Mouse (Mus musculus) lung, postnatal 36 days (tissue): ENCODE data around the gene Fam160b1.

Experiments
- DNase-seq: peaks from one replicate; pipeline ENCODE4 v3.0.0; 2022; ENCODE audit warnings: mixed read lengths

The Fam160b1 gene

DNA sequence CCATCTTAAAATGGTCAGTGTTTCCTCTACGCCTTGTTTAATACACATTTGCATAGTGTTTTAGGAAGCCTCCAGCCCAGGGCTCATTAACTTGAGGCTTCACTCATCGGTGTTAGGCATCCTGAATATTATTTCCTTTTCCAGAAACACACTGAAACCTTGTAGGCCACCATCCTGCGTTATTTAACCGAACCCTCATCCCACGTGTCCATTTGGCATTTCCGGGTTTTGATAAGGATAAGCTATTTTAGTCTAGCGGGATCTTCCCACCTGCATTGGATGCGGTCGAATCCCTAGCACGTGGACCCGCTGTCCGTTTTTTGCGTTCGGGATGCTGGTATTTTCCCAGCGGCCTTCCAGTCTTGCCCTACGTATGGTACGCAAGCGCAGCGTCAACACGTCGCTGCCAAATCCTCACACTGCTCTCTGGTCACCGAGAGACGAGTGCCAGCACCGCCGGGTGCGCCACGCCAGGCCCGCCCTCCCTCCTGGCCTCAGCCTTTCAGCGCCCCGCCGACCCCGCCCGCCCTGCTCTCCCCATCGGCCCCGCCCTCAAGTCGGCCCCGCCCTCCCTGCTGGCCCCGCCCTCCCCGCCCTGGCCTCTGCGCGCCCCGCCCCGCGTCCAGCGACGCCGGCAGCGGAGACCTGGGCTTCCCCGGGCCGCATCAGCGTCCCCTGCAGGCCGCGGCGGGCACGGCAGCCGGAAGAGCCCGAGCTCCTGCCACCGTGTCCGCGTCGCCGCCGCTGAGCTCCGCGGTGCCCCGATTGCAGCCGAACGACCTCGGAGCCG lies at the start of gene Fam160b1:
TSS of gene Fam160b1 (plus strand) at position 340 of the 790 bp plus-strand sequence.
- DNase-seq: peak; percentile 97

GRCm38 (mm10) chr19:57313226-57313625 lies 47.3 kb upstream of the Fam160b1 start:
- no peak for DNase-seq

DNA sequence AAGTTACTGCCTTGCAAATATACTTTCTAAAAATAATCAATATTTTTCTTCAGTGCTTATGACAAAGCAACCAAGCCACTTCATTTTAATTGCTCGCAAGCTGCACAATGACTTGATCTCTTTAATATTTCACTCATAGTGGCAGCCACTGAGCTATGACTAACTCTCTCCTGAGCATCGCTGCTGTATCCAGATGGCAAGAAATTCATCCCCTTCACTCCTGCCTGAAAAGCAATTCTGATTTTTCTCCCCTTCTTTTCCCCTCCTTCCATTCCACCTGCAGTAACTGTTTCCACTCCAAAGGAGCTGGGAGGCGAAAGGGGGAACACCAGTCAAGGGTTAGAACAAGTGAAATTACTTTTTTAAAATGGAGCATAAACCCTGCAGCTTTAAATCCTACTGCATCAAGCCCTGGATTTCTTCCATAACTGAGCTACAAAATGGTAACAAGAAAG lies 46.6 kb upstream of the Fam160b1 start:
- no peak for DNase-seq

DNA sequence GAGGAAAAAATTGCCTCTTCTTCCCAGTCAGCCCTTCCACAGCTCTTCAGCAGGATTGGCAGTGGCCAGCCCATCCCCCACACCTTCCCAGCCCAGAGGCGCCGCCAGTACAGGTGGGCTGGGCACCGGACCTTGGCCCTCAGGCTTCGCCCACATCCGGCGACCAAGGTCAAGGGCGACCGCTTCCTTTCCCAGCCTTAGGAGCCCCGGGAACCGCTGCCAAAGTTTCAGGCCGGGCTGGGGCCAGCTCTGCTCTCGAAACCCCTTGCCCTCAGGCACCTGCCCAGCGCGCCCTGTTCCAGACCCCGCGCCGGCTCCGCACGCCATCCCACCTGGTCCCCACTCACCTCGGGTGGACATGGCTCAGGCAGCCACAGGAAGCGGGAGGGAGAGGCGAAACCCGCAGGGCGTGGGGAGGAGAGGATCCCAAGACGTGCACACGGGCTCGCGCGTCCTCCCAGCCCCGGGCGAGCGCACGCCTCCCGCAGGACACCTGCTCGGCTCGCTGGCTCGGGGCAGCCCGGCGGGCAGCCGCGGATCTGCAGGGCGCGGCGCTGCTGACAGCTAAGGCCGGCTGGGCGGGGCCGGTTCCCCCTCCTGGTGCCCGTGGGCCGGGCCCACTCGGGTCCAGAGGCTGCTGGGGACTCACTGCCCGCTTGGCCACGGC lies 46.0 kb upstream of the Fam160b1 start, which contains the start of gene Ablim1:
TSS of gene Ablim1 (minus strand) at position 574 of the 667 bp plus-strand sequence.
- peak; percentile 76 for DNase-seq

GRCm38 (mm10) chr19:57315013-57315565 lies 45.4 kb upstream of the Fam160b1 start:
- no peak for DNase-seq

DNA sequence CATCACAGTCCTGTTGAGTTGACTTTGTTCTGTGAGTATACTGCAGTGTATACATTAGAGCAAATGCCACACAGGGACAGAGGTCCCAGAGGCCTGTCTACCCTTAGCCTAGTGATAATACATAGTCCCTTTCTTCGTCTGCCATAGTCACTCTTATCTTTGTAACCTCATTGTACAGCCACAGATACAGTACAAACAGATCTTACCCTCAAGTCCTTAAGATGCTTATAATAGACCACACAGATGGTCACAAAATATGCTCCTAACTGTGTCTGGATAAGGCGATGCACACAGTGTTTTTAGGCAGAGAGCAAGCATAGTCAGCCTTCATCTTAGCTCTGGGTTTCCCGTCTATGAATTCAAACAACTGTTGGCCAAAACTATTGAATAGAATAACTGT lies 43.9 kb upstream of the Fam160b1 start:
- no peak for DNase-seq

DNA sequence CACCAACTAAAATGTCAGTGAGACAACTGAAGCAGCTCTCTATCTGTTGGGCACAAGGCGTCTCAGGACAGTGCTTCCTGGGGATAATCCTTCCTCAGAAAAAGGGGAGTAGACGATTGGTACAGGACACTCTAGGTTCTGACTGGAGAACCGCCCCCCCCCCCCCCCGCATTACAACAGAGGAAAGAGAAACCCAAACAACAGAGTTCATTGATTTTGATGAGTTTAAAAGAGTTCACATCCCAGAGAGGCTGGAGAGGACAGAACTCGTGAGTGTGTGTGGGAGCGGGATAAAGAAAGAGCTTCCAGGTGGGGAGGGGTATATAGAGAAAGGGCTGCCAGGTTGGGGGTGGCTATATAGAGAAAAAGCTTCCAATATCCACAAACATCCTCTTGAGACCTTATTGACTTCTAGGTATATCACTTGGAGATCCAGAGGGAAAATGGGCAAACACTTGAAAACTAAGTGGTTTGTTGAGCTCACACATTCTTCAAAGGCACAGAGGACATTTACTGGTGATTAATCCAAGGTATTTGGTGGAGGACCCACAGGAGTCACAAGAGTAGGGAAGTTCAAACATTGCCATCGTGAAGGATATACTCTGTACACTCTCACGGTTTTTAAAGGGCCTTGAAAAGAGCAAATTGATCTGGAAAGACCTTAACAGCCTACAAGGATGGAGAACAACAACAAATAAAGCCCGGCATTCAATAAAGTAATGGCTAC lies 39.7 kb upstream of the Fam160b1 start:
- no peak for DNase-seq

- no peak for DNase-seq
Measured at GRCm38 (mm10) chr19:57321839-57322238, 38.6 kb upstream of the Fam160b1 start.

DNA sequence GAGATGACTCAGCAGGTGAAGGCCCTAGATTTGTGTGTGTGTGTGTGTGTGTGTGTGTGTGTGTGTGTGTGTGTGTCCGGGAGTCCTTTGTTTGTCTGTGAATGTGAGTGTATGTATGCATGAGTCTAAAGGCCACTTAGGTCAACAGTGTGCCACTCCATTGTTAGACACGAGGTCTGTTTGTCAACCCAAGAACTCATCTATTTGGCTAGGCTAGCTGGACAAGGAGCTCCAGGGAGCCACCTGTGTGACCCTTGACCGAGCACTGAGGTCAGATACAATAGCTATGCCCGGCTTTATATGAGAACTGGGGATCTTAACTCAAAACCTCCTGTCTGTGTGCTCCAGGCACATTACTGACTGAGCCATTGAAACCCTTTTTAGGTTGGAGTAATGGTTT lies 38.0 kb upstream of the Fam160b1 start:
- no peak for DNase-seq

DNA sequence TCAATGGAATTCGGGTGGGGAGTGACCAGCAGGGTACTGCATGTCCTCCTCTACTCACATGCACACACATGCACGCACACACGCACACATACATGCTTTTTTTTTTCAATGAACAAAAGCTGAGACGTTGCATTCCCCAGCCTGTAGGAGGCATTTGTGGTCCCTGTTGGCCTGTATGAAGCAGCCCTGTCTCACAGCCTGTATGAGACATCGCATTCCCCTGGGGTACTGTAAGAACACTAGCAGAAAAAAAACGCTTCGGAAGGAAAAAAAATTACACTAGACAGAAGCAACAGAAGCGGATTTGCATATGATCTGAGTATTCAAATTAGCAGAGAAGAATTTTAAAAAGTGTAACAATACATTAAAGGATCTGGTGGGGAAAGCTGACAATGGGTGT lies 37.4 kb upstream of the Fam160b1 start:
- DNase-seq: no peak

- peak; percentile 87 for DNase-seq
Measured at GRCm38 (mm10) chr19:57325748-57326300, 34.7 kb upstream of the Fam160b1 start.

- no peak for DNase-seq
Measured at GRCm38 (mm10) chr19:57327679-57328078, 32.8 kb upstream of the Fam160b1 start.

GRCm38 (mm10) chr19:57328269-57328668 lies 32.2 kb upstream of the Fam160b1 start:
- no peak for DNase-seq

DNA sequence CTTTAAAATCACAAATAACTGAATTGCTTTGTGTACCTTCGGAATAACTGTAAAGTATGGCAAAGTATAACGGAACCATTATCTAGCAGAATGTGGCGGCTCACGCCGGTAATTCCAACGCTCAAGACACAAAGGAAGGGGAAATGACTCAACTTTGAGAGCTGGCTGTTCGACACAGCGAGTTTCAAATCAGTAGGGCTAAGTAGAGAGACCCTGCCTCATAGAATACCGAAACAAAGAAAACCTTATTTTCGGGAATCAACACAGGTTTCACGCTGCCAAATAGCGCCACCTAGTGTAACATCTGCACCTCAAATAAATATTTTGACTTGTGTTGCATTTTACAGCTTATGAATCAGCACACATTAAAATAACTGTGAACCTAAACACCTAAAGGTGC lies 31.7 kb upstream of the Fam160b1 start:
- peak; percentile 79 for DNase-seq

DNA sequence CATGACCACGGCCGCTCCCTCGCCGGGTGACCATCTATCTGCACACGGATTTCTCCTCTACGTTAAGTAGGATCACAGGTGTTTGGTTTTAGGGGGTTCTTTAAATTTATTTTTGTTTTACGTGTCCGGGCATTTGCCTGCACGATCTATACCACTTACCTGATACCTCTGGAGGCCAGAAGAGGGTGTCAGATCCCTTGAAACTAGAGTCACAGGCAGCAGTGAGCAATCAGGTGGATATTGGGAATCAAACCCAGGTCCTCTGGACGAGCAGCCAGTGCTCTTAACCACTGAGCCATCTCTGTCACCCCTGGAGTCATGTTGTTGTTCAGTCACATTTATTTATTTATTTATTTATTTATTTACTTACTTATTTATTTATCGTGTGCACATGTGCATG lies 30.2 kb upstream of the Fam160b1 start:
- no peak for DNase-seq

GRCm38 (mm10) chr19:57331237-57331636 lies 29.2 kb upstream of the Fam160b1 start:
- DNase-seq: no peak

GRCm38 (mm10) chr19:57333356-57333755 lies 27.1 kb upstream of the Fam160b1 start:
- no peak for DNase-seq

DNA sequence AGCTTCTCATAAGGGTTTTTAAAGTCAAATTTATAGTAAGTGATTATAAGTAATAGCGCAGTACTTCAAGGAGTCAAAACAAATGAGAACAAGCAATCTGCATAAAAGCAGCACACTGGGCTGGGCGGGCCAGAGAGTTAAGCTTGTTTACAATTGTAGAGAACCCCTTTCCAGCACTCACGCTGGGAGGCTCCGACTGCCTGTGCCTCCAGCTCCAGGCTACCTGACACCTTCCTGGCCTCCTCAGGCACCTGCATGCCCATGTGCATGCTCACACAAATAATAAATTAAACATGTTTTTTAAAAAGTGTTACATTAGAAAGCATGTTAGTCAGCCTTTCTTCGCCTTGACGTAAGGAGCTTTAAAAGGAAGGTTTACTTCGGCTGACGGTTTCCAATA lies 25.3 kb upstream of the Fam160b1 start:
- DNase-seq: no peak

DNA sequence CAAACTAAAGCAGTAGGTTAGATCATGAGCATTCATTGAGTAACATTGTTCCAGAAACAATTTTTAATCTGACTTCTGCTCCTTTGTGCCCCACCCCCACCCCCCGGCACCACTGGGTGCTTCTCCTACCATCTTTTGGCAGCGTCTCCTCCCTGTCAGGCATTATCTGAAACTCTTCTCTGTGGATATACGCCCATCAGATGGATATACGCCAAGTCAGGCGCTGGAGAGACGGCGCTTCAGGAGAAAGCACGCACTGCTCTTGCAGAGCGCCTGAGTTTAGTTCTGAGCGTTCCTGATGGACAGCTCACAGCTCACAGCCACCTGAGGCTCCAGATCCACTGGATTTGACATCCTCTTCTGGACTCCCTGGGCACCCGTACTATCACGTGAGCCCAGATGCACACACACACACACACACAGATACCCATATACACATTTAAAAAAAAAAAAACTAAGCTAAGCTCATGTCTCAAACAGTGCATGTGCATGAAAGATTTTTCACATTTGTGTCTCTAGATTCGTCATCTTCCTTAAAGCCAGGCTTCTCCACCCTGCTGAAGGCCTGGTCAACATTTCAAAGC lies 21.1 kb upstream of the Fam160b1 start:
- DNase-seq: no peak

DNA sequence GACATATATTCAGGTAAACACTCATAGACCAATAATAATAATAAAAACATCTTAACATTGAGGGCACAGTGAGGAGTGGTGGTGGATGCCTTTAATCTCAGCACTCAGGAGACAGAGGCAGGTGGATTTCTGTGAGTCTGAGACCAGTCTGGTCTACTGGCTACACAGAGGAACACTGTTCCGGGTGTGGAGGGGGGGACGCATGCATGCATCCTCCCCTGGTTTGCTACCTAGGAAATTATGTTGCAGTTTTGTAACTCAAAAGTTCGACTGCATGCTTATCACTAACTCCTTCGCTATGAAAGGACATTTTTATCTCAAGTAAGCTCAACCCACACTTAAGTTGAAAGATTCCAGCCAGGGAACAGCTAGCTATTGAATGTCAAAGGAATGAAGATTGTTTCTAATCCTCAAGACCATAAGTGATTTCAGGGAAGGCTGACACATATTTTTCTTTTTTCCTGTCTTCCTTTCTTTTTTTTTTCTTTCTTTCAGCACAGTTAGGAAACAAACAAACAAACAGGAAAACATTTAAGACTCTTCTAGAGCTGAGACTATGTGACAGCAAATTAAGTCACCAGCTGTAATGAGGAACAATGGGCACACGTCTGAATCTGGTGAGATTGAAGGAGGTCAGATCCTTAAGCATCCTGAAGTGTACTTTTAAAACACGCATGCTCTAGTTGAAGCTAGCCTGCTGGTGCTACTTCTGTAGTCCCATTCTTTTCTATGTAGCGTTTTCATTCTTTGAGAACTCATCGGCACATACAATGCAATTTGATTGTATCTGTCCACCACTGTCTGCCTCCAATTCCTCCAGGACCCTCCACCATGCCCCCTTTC lies 19.4 kb upstream of the Fam160b1 start:
- DNase-seq: no peak

- no peak for DNase-seq
Measured at GRCm38 (mm10) chr19:57343860-57344259, 16.6 kb upstream of the Fam160b1 start.

- no peak for DNase-seq
Measured at GRCm38 (mm10) chr19:57344678-57345077, 15.8 kb upstream of the Fam160b1 start.
